In genomic region chr4:17259143-17259542, GRCm38 (mm10) we compare ENCODE assay signal across 18 mouse cellular contexts.
"Had no signal": no experiment of that assay in that cellular context is flagged by ENCODE, and none has a peak within 500 bp of the region (broad histone marks: within the 10 kb centered on the region; RNA-seq: fewer than 3 reads in every experiment).

No protein-coding gene starts in this region.

- DNase-seq: kidney, adult 2 months; kidney, postnatal 25 days; layer of hippocampus, adult 9-11 months; liver; lung, adult 18-20 months; thymus, adult 18-20 months; thymus, postnatal 36 days had no signal

- H3K36me3 ChIP-seq: limb, embryonic 10.5 days; limb, embryonic 13.5 days; liver, embryonic 12.5 days; liver, embryonic 15.5 days; midbrain, embryonic 12.5 days; midbrain, embryonic 15.5 days; neural tube, embryonic 13.5 days had no signal

- H3K4me3 ChIP-seq: layer of hippocampus, adult 2 months; limb, embryonic 10.5 days; limb, embryonic 13.5 days; liver, embryonic 12.5 days; liver, embryonic 15.5 days; midbrain, embryonic 12.5 days; midbrain, embryonic 15.5 days; neural tube, embryonic 13.5 days had no signal

- H3K27ac ChIP-seq: kidney, postnatal 0 days; layer of hippocampus, adult 2 months; limb, embryonic 10.5 days; limb, embryonic 13.5 days; liver, embryonic 12.5 days; liver, embryonic 15.5 days; macrophage; midbrain, embryonic 12.5 days; midbrain, embryonic 15.5 days; neural tube, embryonic 13.5 days had no signal

- H3K27me3 ChIP-seq: limb, embryonic 13.5 days; liver, embryonic 12.5 days; liver, embryonic 15.5 days; midbrain, embryonic 12.5 days; midbrain, embryonic 15.5 days; neural tube, embryonic 13.5 days had no signal

- H3K9ac ChIP-seq: limb, embryonic 13.5 days; liver, embryonic 12.5 days; liver, embryonic 15.5 days; midbrain, embryonic 12.5 days; midbrain, embryonic 15.5 days; neural tube, embryonic 13.5 days had no signal

- H3K4me2 ChIP-seq: limb, embryonic 13.5 days; liver, embryonic 12.5 days; liver, embryonic 15.5 days; midbrain, embryonic 12.5 days; midbrain, embryonic 15.5 days; neural tube, embryonic 13.5 days had no signal

- ATAC-seq: liver, embryonic 12.5 days; lung, postnatal 0 days; midbrain, embryonic 15.5 days had no signal

- H3K4me1 ChIP-seq: limb, embryonic 10.5 days; limb, embryonic 13.5 days; liver, embryonic 12.5 days; liver, embryonic 15.5 days; midbrain, embryonic 12.5 days; midbrain, embryonic 15.5 days; neural tube, embryonic 13.5 days had no signal

- H3K9me3 ChIP-seq: limb, embryonic 10.5 days; limb, embryonic 13.5 days; liver, embryonic 12.5 days; liver, embryonic 15.5 days; midbrain, embryonic 12.5 days; midbrain, embryonic 15.5 days; neural tube, embryonic 13.5 days had no signal
